Mouse (Mus musculus) kidney, adult 11 months (tissue): ENCODE data around the gene Aoc3.
"Not testable (repeated sequence)": the region's sequence is repeated elsewhere in the genome, so short reads cannot be mapped to it uniquely, and the experiment has no call there.

Experiments used
- DNase-seq: peaks from one replicate; pipeline ENCODE4 v3.0.0; 2022

Gene Aoc3

GRCm38 (mm10) chr11:101330371-101330924, at the start of gene Aoc3:
Gene Aoc3 (plus strand): TSS chr11:101330605.
- no peak for DNase-seq

- DNase-seq: no peak
These were observed 49.6 kb upstream of the Aoc3 start for GRCm38 (mm10) chr11:101280837-101281236.

- DNase-seq: no peak
These were observed 47.5 kb upstream of the Aoc3 start for GRCm38 (mm10) chr11:101282896-101283295.

GRCm38 (mm10) chr11:101283805-101284204, 46.6 kb upstream of the Aoc3 start:
- peak; percentile 79 for DNase-seq

GRCm38 (mm10) chr11:101287306-101287705, 43.1 kb upstream of the Aoc3 start:
- DNase-seq: no peak

GRCm38 (mm10) chr11:101291231-101291630, 39.2 kb upstream of the Aoc3 start:
- no peak for DNase-seq

GRCm38 (mm10) chr11:101295191-101295590, 35.2 kb upstream of the Aoc3 start:
- no peak for DNase-seq

GRCm38 (mm10) chr11:101300881-101301280, 29.5 kb upstream of the Aoc3 start:
- no peak for DNase-seq

GRCm38 (mm10) chr11:101301299-101302003, 29.0 kb upstream of the Aoc3 start:
- no peak for DNase-seq

- DNase-seq: peak; percentile 93
These were observed 28.2 kb upstream of the Aoc3 start, which contains the start of gene Becn1 for GRCm38 (mm10) chr11:101302004-101302798. Gene Becn1 (minus strand): TSS chr11:101302286.

- no peak for DNase-seq
These were observed 22.7 kb upstream of the Aoc3 start for GRCm38 (mm10) chr11:101307744-101308143.

GRCm38 (mm10) chr11:101311083-101311482, 19.3 kb upstream of the Aoc3 start:
- DNase-seq: no peak

GRCm38 (mm10) chr11:101312150-101312549, 18.3 kb upstream of the Aoc3 start:
- DNase-seq: no peak

- no peak for DNase-seq
These were observed 15.8 kb upstream of the Aoc3 start for GRCm38 (mm10) chr11:101314567-101314966.

GRCm38 (mm10) chr11:101315082-101315650, 15.2 kb upstream of the Aoc3 start:
- DNase-seq: no peak

GRCm38 (mm10) chr11:101315665-101316500, 14.5 kb upstream of the Aoc3 start, which contains the start of gene Psme3:
Gene Psme3 (plus strand): TSS chr11:101316213.
- peak; percentile 92 for DNase-seq

- DNase-seq: no peak
These were observed 13.9 kb upstream of the Aoc3 start for GRCm38 (mm10) chr11:101316501-101316917.

- DNase-seq: peak; percentile 77
These were observed 6.8 kb upstream of the Aoc3 start for GRCm38 (mm10) chr11:101323609-101324008.

GRCm38 (mm10) chr11:101324763-101325162, 5.6 kb upstream of the Aoc3 start, which contains the start of gene Aoc2:
Gene Aoc2 (plus strand): TSS chr11:101325063.
- DNase-seq: no peak

GRCm38 (mm10) chr11:101325201-101325600, 5.2 kb upstream of the Aoc3 start:
- not testable (repeated sequence) for DNase-seq

- no peak for DNase-seq
These were observed 4.3 kb upstream of the Aoc3 start for GRCm38 (mm10) chr11:101326147-101326546.

GRCm38 (mm10) chr11:101327311-101327710, 3.1 kb upstream of the Aoc3 start:
- no peak for DNase-seq
